Mouse (Mus musculus) small intestine, adult 2 months (tissue): ENCODE measurements at regions not wholly inside any gene's neighbourhood (a gene's known extent, or its start where the extent isn't known, plus 50 kb on each side); places are given as distances from the start of the nearest gene placed in this dataset.

Experiments used
- H3K27ac ChIP-seq: fragments of 200-500 bp; 2 replicates; pipeline ENCODE4 v1.5.1; 2012; ENCODE audit warnings: low read depth, low read length, control low read depth, inconsistent platforms; ENCODE audit not compliant: insufficient read depth
- H3K27me3 ChIP-seq: fragments of 200-500 bp; 2 replicates; pipeline ENCODE4 v1.6.1; 2012; ENCODE audit warnings: mild to moderate bottlenecking, moderate library complexity, low read length, inconsistent platforms; ENCODE audit not compliant: control insufficient read depth, insufficient read depth
- H3K36me3 ChIP-seq: fragments of 200-500 bp; 2 replicates; pipeline ENCODE4 v1.6.1; 2012; ENCODE audit warnings: mild to moderate bottlenecking, low read length, control low read depth, inconsistent platforms; ENCODE audit not compliant: control insufficient read depth, insufficient read depth
- H3K4me1 ChIP-seq: fragments of 200-500 bp; 2 replicates; pipeline ENCODE4 v1.6.1; 2012; ENCODE audit warnings: low read length, inconsistent platforms, mixed read lengths; ENCODE audit not compliant: control insufficient read depth, insufficient read depth, insufficient read length
- H3K4me3 ChIP-seq: fragments of 200-500 bp; 2 replicates; pipeline ENCODE4 v1.5.1; 2012; ENCODE audit warnings: low read depth, mild to moderate bottlenecking, control low read depth, inconsistent platforms, low read length, moderate library complexity
- CTCF ChIP-seq: fragments of 200-500 bp; IDR thresholded peaks from 2 replicates; pipeline ENCODE4 v1.5.1; 2012; ENCODE audit warnings: low read depth, mild to moderate bottlenecking, control low read depth, inconsistent platforms, low read length, moderate library complexity, mixed read lengths; ENCODE audit not compliant: insufficient replicate concordance, insufficient read length; ENCODE audit errors: extremely low read depth
- POLR2A ChIP-seq: fragments of 200-500 bp; IDR thresholded peaks from 2 replicates; pipeline ENCODE4 v1.6.1; 2012; ENCODE audit warnings: low read depth, mild to moderate bottlenecking, control low read depth, inconsistent platforms, low read length, moderate library complexity
- WGBS: fragments of 180-500 bp; shearing (Covaris S2); methylation state at CpG from one replicate; pipeline ENCODE4 v1.1.7; 2018; 5-methylcytosine and 5-hydroxymethylcytosine counted together

GRCm38 (mm10) chr13:56357955-56358354, 61.6 kb upstream of the Cxcl14 start:
- H3K27me3 ChIP-seq: no peaks in the 10 kb centered on the region

GRCm38 (mm10) chr13:56358827-56359226, 62.5 kb upstream of the Cxcl14 start:
- WGBS: 74% methylated on average over 7 of the region's 7 CpGs
- no peak overlapping the region for H3K4me3 ChIP-seq
- no peaks in the 10 kb centered on the region for H3K27me3 ChIP-seq
- TF ChIP-seq CTCF (no peak), POLR2A (no peak)
- no peak overlapping the region for H3K27ac ChIP-seq
- no peaks in the 10 kb centered on the region for H3K36me3 ChIP-seq
- no peaks in the 10 kb centered on the region for H3K4me1 ChIP-seq

More at GRCm38 (mm10) chr13:56357955-56358354, 61.6 kb upstream of the Cxcl14 start:
- WGBS: 80% methylated on average over 3 of the region's 3 CpGs
- no peaks in the 10 kb centered on the region for H3K36me3 ChIP-seq
- TF ChIP-seq POLR2A (no peak), CTCF (no peak)
- H3K4me3 ChIP-seq: no peak overlapping the region
- H3K4me1 ChIP-seq: no peaks in the 10 kb centered on the region
- H3K27ac ChIP-seq: no peak overlapping the region

- Histone ChIP-seq H3K27ac (no peak overlapping the region), H3K4me3 (no peak overlapping the region), H3K27me3 (no peaks in the 10 kb centered on the region), H3K36me3 (no peaks in the 10 kb centered on the region), H3K4me1 (no peaks in the 10 kb centered on the region)
- no peak for TF ChIP-seq POLR2A
- TF ChIP-seq CTCF: no peak
- 88% methylated on average over 18 of the region's 18 CpGs for WGBS
Measured at GRCm38 (mm10) chr13:56359554-56359953, 63.2 kb upstream of the Cxcl14 start.

- H3K36me3 ChIP-seq: no peaks in the 10 kb centered on the region
- TF ChIP-seq CTCF: no peak
- no peak for TF ChIP-seq POLR2A
- H3K4me1 ChIP-seq: no peaks in the 10 kb centered on the region
- H3K27me3 ChIP-seq: no peaks in the 10 kb centered on the region
- 75% methylated on average over 2 of the region's 2 CpGs for WGBS
- no peak overlapping the region for H3K27ac ChIP-seq
- H3K4me3 ChIP-seq: no peak overlapping the region
Measured at GRCm38 (mm10) chr13:56360803-56361202, 64.5 kb upstream of the Cxcl14 start.

GRCm38 (mm10) chr13:56362238-56362637, 64.2 kb upstream of the Gm3045 start:
- H3K4me3 ChIP-seq: no peak overlapping the region
- H3K27ac ChIP-seq: no peak overlapping the region
- H3K36me3 ChIP-seq: no peaks in the 10 kb centered on the region
- TF ChIP-seq POLR2A (no peak), CTCF (no peak)
- H3K27me3 ChIP-seq: no peaks in the 10 kb centered on the region
- no peaks in the 10 kb centered on the region for H3K4me1 ChIP-seq
- WGBS: 53% methylated on average over 4 of the region's 4 CpGs

- H3K27ac ChIP-seq: no peak overlapping the region
- no peaks in the 10 kb centered on the region for H3K36me3 ChIP-seq
- H3K4me3 ChIP-seq: no peak overlapping the region
- 42% methylated on average over 13 of the region's 13 CpGs for WGBS
- H3K4me1 ChIP-seq: no peaks in the 10 kb centered on the region
- no peaks in the 10 kb centered on the region for H3K27me3 ChIP-seq
- no peak for TF ChIP-seq CTCF
- TF ChIP-seq POLR2A: no peak
Measured at GRCm38 (mm10) chr13:56362646-56363045, 63.7 kb upstream of the Gm3045 start.

GRCm38 (mm10) chr13:56369600-56369999, 56.8 kb upstream of the Gm3045 start:
- Histone ChIP-seq H3K36me3 (no peaks in the 10 kb centered on the region), H3K27ac (no peak overlapping the region), H3K4me1 (no peaks in the 10 kb centered on the region), H3K4me3 (no peak overlapping the region), H3K27me3 (no peaks in the 10 kb centered on the region)
- WGBS: 58% methylated on average over 2 of the region's 2 CpGs
- no peak for TF ChIP-seq CTCF
- no peak for TF ChIP-seq POLR2A

GRCm38 (mm10) chr13:56371374-56371773, 55.0 kb upstream of the Gm3045 start:
- Histone ChIP-seq H3K4me3 (no peak overlapping the region), H3K4me1 (no peaks in the 10 kb centered on the region), H3K36me3 (no peaks in the 10 kb centered on the region), H3K27me3 (no peaks in the 10 kb centered on the region), H3K27ac (no peak overlapping the region)
- 37% methylated on average over 5 of the region's 5 CpGs for WGBS
- TF ChIP-seq POLR2A (no peak), CTCF (no peak)
